Mouse (Mus musculus): ENCODE data around the gene Disp3. TPM values are rescaled to one million over a fixed set of nuclear protein-coding genes. Genes with fewer than 3 reads are reported as not detected.

Gene Disp3
- total and polyA plus RNA-seq, 2 experiments from 2014 or later: 7.8 to 25.1 TPM

GRCm38 (mm10) chr4:148273229-148273628 is 14.5 kb downstream of the Disp3 start:
- ATAC-seq (ENCODE audit: low FRiP score): peak; percentile 42; the same call in 1 of the 2 replicates
- WGBS: 6% methylated on average over 2 of the region's 2 CpGs

GRCm38 (mm10) chr4:148271656-148272055 is 16.1 kb downstream of the Disp3 start:
- ATAC-seq (ENCODE audit: low FRiP score) (no peak), DNase-seq (ENCODE audit: low spot score) (no peak)
- no peak for TF ChIP-seq CTCF (IDR thresholded peaks at IDR 0.05)
- peaks cover 15% of the 10 kb centered on the region; the same call in 1 of the 2 replicates for H3K36me3 ChIP-seq (ENCODE audit: insufficient read depth, low read length)
- 0 out of 2 replicates have a peak, but pooled peaks cover 6% of the 10 kb centered on the region for H3K4me1 ChIP-seq (ENCODE audit: insufficient read depth, low read length)
- no peak overlapping the region for H3K9ac ChIP-seq (replicated peaks; ENCODE audit: low read length, poor library complexity, severe bottlenecking)
- H3K27me3 ChIP-seq (ENCODE audit: insufficient read depth, low read length): peaks cover 6% of the 10 kb centered on the region; the same call in 1 of the 2 replicates
- no peak overlapping the region for H3K27ac ChIP-seq (ENCODE audit: low read depth, low read length)
- H3K4me2 ChIP-seq (ENCODE audit: low read depth, low read length, poor library complexity, severe bottlenecking): peak overlapping the region; percentile 0
- 16% methylated on average over 39 of the region's 39 CpGs for WGBS
- 0 out of 2 replicates have a peak overlapping the region, but pooled peaks have one; percentile 8 for H3K4me3 ChIP-seq (ENCODE audit: low read depth, low read length)
- no peaks in the 10 kb centered on the region for H3K9me3 ChIP-seq (ENCODE audit: low read length)

More at GRCm38 (mm10) chr4:148273229-148273628, 14.5 kb downstream of the Disp3 start:
- peaks cover 11% of the 10 kb centered on the region; the same call in 1 of the 2 replicates for H3K36me3 ChIP-seq (ENCODE audit: insufficient read depth, low read length)
- no peaks in the 10 kb centered on the region for H3K9me3 ChIP-seq (ENCODE audit: low read length)
- no peak overlapping the region for H3K4me2 ChIP-seq (ENCODE audit: low read depth, low read length, poor library complexity, severe bottlenecking)
- no peak overlapping the region for H3K4me3 ChIP-seq (ENCODE audit: low read depth, low read length)
- H3K27me3 ChIP-seq (ENCODE audit: insufficient read depth, low read length): peaks cover 6% of the 10 kb centered on the region; the same call in 1 of the 2 replicates
- no peak for DNase-seq (ENCODE audit: low spot score)
- H3K4me1 ChIP-seq (ENCODE audit: insufficient read depth, low read length): peaks cover 11% of the 10 kb centered on the region; the same call in 1 of the 2 replicates
- no peak for TF ChIP-seq CTCF (IDR thresholded peaks at IDR 0.05)
- no peak overlapping the region for H3K9ac ChIP-seq (replicated peaks; ENCODE audit: low read length, poor library complexity, severe bottlenecking)
- H3K27ac ChIP-seq (ENCODE audit: low read depth, low read length): no peak overlapping the region

DNA sequence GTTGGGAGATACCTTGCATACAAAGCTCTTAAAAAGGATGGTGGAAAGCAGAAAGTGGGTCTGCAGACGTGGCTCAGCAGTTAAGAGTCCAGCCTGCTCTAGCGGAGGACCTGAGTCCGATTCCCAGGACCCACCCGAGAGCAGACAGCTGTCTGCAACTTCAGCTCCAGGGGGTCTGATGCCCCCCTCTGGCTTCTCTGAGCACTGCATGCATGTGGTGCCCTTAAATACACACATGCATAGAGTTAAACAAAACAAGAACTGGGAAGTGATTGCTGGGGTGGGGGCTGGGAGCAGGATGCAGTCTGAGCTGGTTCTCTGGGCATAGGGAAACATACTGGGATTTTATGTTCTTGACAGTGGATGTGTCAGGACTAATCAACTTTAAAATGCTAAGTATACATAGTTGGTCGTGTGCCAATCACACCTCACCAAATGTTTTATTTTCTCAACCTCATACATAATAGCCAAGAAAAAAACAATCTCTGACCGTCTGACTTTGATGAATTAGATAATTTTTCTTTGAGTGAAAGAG is 20.7 kb downstream of the Disp3 start:
- peaks cover 15% of the 10 kb centered on the region; the same call in 1 of the 2 replicates for H3K36me3 ChIP-seq (ENCODE audit: insufficient read depth, low read length)
- no peak overlapping the region for H3K27ac ChIP-seq (ENCODE audit: low read depth, low read length)
- ATAC-seq (ENCODE audit: low FRiP score): no peak
- H3K4me1 ChIP-seq (ENCODE audit: insufficient read depth, low read length): 0 out of 2 replicates have a peak, but pooled peaks cover 2% of the 10 kb centered on the region
- WGBS: 92% methylated on average over 6 of the region's 6 CpGs
- peak; percentile 16; the same call in 1 of the 2 replicates for TF ChIP-seq CTCF (IDR thresholded peaks at IDR 0.05)
- no peak for DNase-seq (ENCODE audit: low spot score)
- H3K27me3 ChIP-seq (ENCODE audit: insufficient read depth, low read length): peaks cover 4% of the 10 kb centered on the region; the same call in 1 of the 2 replicates
- no peak overlapping the region for H3K4me3 ChIP-seq (ENCODE audit: low read depth, low read length)
- no peak overlapping the region for H3K4me2 ChIP-seq (ENCODE audit: low read depth, low read length, poor library complexity, severe bottlenecking)
- H3K9ac ChIP-seq (replicated peaks; ENCODE audit: low read length, poor library complexity, severe bottlenecking): no peak overlapping the region
- no peaks in the 10 kb centered on the region for H3K9me3 ChIP-seq (ENCODE audit: low read length)

DNA sequence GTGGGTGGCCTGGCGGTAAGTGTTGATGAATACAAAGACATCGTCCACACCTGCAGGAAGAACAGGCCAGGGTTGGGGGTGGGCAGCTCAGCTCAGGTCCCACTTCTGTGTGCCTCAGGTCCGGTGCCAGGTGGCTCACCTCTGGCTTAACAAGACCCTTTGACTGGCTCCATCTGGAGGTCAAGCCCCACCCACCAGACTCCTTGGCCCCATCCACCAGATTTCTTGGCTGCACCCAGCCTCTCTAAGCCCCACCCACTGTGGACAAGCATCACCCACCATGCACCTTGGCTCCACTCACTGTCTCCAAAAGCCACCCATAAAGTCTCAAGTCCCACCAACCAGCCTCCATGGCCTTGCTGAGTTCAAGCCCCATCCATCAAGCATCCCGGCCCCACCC is 27.8 kb downstream of the Disp3 start:
- no peaks in the 10 kb centered on the region for H3K9me3 ChIP-seq (ENCODE audit: low read length)
- H3K4me2 ChIP-seq (ENCODE audit: low read depth, low read length, poor library complexity, severe bottlenecking): no peak overlapping the region
- H3K4me1 ChIP-seq (ENCODE audit: insufficient read depth, low read length): no peaks in the 10 kb centered on the region
- ATAC-seq (ENCODE audit: low FRiP score) (no peak), DNase-seq (ENCODE audit: low spot score) (no peak)
- H3K4me3 ChIP-seq (ENCODE audit: low read depth, low read length): no peak overlapping the region
- no peaks in the 10 kb centered on the region; the same call in 1 of the 2 replicates for H3K27me3 ChIP-seq (ENCODE audit: insufficient read depth, low read length)
- H3K36me3 ChIP-seq (ENCODE audit: insufficient read depth, low read length): peaks cover 49% of the 10 kb centered on the region
- no peak overlapping the region for H3K27ac ChIP-seq (ENCODE audit: low read depth, low read length)
- 98% methylated on average over 4 of the region's 4 CpGs for WGBS
- no peak for TF ChIP-seq CTCF (IDR thresholded peaks at IDR 0.05)
- no peak overlapping the region for H3K9ac ChIP-seq (replicated peaks; ENCODE audit: low read length, poor library complexity, severe bottlenecking)

GRCm38 (mm10) chr4:148249341-148249740 is 38.4 kb downstream of the Disp3 start:
- no peak for DNase-seq (ENCODE audit: low spot score)
- no peak for ATAC-seq (ENCODE audit: low FRiP score)

DNA sequence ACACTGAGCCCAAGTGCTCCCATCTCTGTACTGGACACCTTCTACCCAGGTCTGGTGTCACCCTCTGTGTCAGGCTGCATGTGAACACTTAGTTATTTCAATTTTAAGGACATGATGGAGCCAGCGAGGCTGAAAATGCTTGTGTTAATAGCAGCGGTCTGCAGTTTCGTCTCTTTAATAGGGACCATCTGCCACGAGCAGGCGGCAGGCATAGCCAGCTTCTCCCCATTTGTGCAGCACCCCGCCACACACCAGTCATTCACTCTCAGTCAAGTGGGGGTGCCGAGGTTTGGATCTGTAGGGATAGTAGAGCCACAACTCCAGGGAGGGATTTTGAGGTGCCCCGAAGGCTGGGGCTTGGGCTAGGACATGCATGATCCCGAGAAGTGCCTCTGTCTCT is 47.4 kb downstream of the Disp3 start:
- Histone ChIP-seq H3K4me2 (ENCODE audit: low read depth, low read length, poor library complexity, severe bottlenecking) (no peak overlapping the region), H3K4me1 (ENCODE audit: insufficient read depth, low read length) (peaks cover 6% of the 10 kb centered on the region; the same call in 1 of the 2 replicates), H3K27me3 (ENCODE audit: insufficient read depth, low read length) (no peaks in the 10 kb centered on the region), H3K9ac (replicated peaks; ENCODE audit: low read length, poor library complexity, severe bottlenecking) (no peak overlapping the region), H3K27ac (ENCODE audit: low read depth, low read length) (no peak overlapping the region), H3K9me3 (ENCODE audit: low read length) (no peaks in the 10 kb centered on the region), H3K4me3 (ENCODE audit: low read depth, low read length) (no peak overlapping the region), H3K36me3 (ENCODE audit: insufficient read depth, low read length) (peaks cover 33% of the 10 kb centered on the region)
- no peak for ATAC-seq (ENCODE audit: low FRiP score)
- no peak for TF ChIP-seq CTCF (IDR thresholded peaks at IDR 0.05)
- whole genome bisulfite sequencing: 83% methylated on average over 9 of the region's 9 CpGs
- DNase-seq (ENCODE audit: low spot score): no peak

More at GRCm38 (mm10) chr4:148249341-148249740, 38.4 kb downstream of the Disp3 start:
- Histone ChIP-seq H3K27ac (ENCODE audit: low read depth, low read length) (no peak overlapping the region), H3K36me3 (ENCODE audit: insufficient read depth, low read length) (peaks cover 50% of the 10 kb centered on the region), H3K4me3 (ENCODE audit: low read depth, low read length) (no peak overlapping the region), H3K27me3 (ENCODE audit: insufficient read depth, low read length) (no peaks in the 10 kb centered on the region), H3K9me3 (ENCODE audit: low read length) (0 out of 2 replicates have a peak, but pooled peaks cover 2% of the 10 kb centered on the region), H3K9ac (replicated peaks; ENCODE audit: low read length, poor library complexity, severe bottlenecking) (no peak overlapping the region), H3K4me2 (ENCODE audit: low read depth, low read length, poor library complexity, severe bottlenecking) (no peak overlapping the region), H3K4me1 (ENCODE audit: insufficient read depth, low read length) (no peaks in the 10 kb centered on the region)
- 52% methylated on average over 10 of the region's 10 CpGs for WGBS
- no peak for TF ChIP-seq CTCF (IDR thresholded peaks at IDR 0.05)
